Mouse (Mus musculus) lung, adult 2 months (tissue): Measurements from ENCODE around the gene Ntn4. TPM values are rescaled to one million over a fixed set of nuclear protein-coding genes. Genes with fewer than 3 reads are reported as not detected.
A peak's percentile ranks its signal among the peaks of the same experiment; 100 is the strongest.

Experiments used
- DNase-seq: peaks from one replicate; pipeline ENCODE4 v3.0.0; 2022
- H3K4me1 ChIP-seq: fragments of 200-500 bp; 2 replicates; pipeline ENCODE4 v1.6.1; 2011; ENCODE audit warnings: low read length; ENCODE audit not compliant: control insufficient read depth, insufficient read depth
- H3K4me3 ChIP-seq: fragments of 200-500 bp; replicated peaks from 2 replicates; pipeline ENCODE3; 2011; ENCODE audit warnings: low read depth, mild to moderate bottlenecking, control low read depth, low read length; ENCODE audit errors: extremely low read depth
- CTCF ChIP-seq: fragments of 200-500 bp; IDR thresholded peaks from 2 replicates; pipeline ENCODE4 v1.5.1; 2011; ENCODE audit warnings: mild to moderate bottlenecking, low read length, control low read depth; ENCODE audit not compliant: insufficient read depth
- POLR2A ChIP-seq: fragments of 200-500 bp; IDR thresholded peaks from 2 replicates; pipeline ENCODE4 v1.6.1; 2011; ENCODE audit warnings: low read depth, mild to moderate bottlenecking, control low read depth, low read length, borderline replicate concordance; ENCODE audit errors: extremely low read depth
- WGBS: fragments of 180-500 bp; shearing (Covaris S2); methylation state at CpG from one replicate; pipeline ENCODE4 v1.1.7; 2018; 5-methylcytosine and 5-hydroxymethylcytosine counted together
- polyA plus RNA-seq: library from polyadenylated mRNA; depleted of rRNA; stranded (reverse); fragments of >200 nt; gene quantifications from 2 replicates; pipeline ENCODE4 v1.2.3, GENCODE M21; 2012

Gene Ntn4
- polyA plus RNA-seq, 1 experiment: 46.6 TPM

DNA sequence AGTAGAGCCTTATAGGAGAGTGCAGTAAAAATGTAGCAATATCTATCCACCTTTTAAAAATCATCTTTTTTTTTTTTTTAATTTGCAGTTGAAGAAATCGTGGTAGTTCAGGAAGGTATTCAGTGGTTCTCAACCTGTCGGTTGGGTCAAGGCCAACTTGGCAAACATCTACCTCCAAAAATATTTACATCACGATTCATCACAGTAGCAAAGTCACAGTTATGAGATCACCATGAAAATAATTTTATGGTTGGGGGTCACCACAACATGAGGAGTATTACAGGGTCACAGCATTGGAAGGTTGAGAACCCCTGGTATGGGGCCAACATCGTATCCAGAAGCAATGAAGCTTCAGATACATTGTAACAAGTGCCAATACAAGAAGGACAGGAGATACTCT, 55.5 kb downstream of the Ntn4 start:
- peaks cover 2% of the 10 kb centered on the region; the same call in 1 of the 2 replicates for H3K4me1 ChIP-seq
- TF ChIP-seq CTCF: no peak
- TF ChIP-seq POLR2A: no peak
- no peak overlapping the region for H3K4me3 ChIP-seq
- DNase-seq: no peak
- WGBS: 59% methylated on average over 4 of the region's 4 CpGs

DNA sequence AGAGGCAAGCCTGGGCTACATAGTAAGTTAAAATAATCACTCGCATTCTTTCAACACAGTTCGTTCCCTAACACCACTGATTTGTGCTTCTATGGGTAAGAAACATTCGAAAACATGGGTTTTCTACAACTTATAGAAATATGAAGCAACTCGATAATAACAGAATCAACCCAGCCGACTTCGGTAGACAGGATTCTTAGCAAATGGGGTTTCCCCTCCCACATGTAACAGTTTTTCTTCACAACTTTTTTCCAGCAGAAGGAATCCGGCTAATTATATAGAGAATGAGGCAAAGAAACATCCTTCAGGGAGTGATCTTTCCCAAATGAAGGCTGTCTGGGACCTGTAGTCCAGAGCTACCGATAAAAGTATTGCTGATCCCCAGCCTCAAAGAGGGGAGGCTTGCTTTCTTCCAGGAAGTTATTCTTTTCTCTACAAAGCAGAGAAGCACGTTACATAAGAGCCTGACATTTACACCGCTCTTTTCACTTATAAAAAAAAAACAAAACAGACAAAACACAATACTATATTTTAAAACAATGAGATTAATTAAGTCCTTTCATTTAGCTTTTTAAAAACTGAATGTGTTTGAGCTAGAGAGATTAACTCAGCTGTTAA, 57.5 kb downstream of the Ntn4 start:
- TF ChIP-seq POLR2A (no peak), CTCF (no peak)
- 88% methylated on average over 10 of the region's 10 CpGs for WGBS

DNA sequence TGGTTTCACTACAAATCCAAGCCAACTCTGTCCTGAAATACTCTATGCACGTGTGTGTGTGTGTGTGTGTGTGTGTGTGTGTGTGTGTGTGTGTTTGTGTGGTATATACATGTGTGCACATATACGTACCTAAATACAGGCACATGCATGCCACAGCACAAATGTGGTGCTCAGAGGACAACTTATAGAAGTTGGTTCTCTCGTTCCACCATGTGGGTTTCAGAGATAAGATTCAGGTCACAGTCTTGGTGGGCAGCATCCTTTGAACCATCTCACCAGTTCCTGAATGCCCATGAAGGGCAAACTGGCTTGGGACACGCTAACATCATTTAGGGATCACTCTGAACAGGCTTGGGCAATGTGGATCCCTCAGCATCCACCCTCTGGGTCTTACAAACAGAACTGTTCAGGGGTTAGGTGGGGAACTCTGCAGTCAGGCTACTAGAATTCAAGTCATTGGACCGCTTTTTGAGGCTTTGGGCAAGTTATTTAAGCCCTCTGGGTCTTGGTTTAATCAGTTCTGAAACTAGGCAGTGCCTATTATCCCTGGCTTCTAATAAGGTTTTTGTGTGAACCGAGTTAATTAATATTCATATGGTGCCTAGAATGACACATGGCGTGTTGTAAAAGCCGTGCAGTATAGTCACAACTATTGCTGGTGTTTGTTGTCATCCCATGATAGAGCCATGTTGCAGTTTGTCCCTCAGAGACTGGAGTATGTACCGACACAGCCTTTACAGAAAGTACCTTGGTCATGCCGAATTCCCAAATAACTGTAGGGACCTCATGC, 59.4 kb downstream of the Ntn4 start:
- peaks cover 3% of the 10 kb centered on the region; the same call in 1 of the 2 replicates for H3K4me1 ChIP-seq
- TF ChIP-seq CTCF: no peak
- no peak for TF ChIP-seq POLR2A
- 90% methylated on average over 10 of the region's 10 CpGs for WGBS
- H3K4me3 ChIP-seq: no peak overlapping the region
- DNase-seq: no peak

More for the DNA sequence above, 57.5 kb downstream of the Ntn4 start:
- H3K4me1 ChIP-seq: peaks cover 3% of the 10 kb centered on the region; the same call in 1 of the 2 replicates
- H3K4me3 ChIP-seq: no peak overlapping the region
- no peak for DNase-seq

DNA sequence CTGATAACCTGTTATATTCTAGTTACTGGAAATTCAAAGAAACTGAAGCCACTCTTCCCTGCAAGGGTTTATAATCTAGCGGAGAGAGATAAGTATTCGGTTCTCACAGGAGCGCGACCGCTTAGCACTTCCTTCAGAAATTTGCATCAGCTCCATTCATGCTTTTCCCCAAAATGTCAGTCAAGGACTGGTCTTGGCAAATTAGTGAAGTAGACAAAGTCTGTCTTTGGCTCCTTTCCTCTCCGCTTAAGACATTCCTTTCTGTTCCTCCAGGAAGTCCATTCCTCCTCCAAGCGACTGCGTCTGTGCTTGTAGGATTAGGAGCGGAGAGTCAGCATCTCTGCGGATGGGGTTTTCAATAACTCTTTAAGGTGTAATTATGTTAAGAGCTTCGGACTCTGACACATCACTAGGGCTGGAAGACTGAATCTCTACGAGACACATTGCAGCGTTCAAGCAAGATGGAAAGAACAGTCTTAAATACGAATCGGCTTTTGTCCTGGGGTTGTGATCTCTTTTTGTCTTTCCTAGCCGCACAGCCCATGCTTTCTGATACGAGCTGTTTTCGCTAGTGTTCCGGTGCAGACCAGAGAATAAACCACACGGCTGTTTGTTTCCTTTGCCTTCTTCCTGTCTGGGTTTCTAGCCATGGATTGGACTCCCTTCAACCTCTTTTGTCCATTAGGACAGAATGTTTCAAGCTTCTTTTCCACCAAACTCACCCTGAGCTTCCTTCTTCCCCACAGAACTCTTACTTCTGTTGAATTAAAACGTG, 60.3 kb downstream of the Ntn4 start:
- TF ChIP-seq POLR2A: no peak
- TF ChIP-seq CTCF: no peak
- DNase-seq: no peak
- peak overlapping the region; percentile 24 for H3K4me3 ChIP-seq
- H3K4me1 ChIP-seq: peaks cover 3% of the 10 kb centered on the region; the same call in 1 of the 2 replicates
- WGBS: 48% methylated on average over 21 of the region's 21 CpGs

DNA sequence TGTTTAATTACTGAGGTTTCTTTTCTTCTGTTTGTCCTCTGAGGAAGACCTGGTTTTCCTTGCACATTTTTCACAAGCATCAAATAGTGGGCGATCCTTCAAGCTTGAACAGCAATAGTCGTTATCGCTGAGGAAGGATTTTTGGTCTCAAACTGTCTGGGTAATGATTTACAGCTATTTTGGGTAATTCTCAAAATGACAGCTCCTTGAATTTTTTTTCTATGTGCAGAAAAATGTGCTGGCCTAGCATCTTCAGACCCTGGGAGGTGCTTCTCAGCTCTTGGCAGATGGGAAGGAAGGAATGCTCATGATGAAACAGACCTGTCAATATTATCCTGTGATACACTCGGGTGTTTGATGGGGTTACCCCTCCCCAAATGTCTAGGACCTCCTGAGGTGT, 63.5 kb downstream of the Ntn4 start:
- Histone ChIP-seq H3K4me1 (peaks cover 6% of the 10 kb centered on the region; the same call in 1 of the 2 replicates), H3K4me3 (no peak overlapping the region)
- WGBS: 80% methylated on average over 4 of the region's 4 CpGs
- DNase-seq: no peak
- TF ChIP-seq POLR2A (no peak), CTCF (no peak)

DNA sequence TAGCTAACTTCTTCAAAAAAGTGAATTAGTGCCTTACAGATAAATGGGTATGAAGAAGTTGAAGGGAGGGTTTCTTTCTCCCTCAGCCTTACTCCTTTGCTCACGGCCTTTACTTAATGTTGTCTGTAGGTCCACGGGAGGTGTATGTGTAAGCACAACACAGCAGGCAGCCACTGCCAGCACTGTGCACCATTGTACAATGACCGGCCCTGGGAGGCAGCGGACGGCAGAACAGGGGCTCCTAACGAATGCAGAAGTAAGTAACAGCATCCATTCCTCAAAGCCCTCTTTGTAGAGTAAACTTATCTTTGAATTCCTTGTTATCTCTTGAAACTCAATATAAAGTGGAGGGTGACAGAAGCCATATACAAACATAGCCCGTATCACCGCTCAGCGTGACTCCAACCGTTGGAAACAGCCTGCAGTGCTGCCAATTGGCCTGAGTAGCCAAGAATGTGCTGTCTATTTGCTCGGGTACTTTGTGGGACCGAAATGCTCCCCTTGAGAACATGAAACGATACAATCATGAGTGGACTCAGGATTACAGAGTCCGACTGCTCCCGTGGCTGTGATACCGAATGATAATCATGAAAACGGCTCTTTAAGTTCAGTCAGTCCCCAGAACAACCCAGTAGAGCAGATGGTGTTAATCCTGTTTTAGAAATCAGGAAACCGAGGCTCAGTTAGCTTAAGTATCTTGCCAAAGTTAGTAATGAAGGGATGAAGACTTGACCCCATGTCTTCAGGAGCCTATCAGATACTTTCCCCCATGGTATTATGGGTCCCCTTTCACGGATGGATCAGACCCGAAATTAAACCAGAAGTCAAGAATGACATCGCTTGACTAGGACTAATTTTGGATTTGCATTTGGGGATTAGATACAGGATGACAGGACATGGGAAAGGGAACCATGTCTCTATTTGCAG, 66.9 kb downstream of the Ntn4 start:
- H3K4me3 ChIP-seq: no peak overlapping the region
- 0 out of 2 replicates have a peak, but pooled peaks cover 2% of the 10 kb centered on the region for H3K4me1 ChIP-seq
- no peak for DNase-seq
- WGBS: 46% methylated on average over 21 of the region's 21 CpGs
- TF ChIP-seq POLR2A (no peak), CTCF (no peak)

DNA sequence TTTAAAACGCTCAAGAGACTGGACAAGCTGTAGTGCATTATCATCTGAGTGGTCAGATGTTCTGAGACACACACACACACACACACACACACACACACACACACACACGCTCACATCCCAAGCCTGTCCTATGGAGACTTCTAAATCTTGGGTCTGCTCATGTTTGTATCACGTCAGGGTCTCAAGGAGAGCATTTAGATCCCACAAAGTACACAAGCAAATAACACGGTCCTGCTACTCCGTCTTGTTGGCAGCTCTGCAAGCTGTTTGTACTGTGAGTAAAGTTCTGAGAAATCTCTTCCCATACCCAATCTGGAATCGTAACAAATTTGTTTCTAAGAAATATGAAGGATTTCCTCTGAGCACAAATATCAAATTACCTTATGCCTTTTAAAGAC, 67.6 kb downstream of the Ntn4 start:
- no peak overlapping the region for H3K4me3 ChIP-seq
- 46% methylated on average over 6 of the region's 6 CpGs for WGBS
- 0 out of 2 replicates have a peak, but pooled peaks cover 2% of the 10 kb centered on the region for H3K4me1 ChIP-seq
- no peak for DNase-seq
- TF ChIP-seq POLR2A (no peak), CTCF (no peak)

DNA sequence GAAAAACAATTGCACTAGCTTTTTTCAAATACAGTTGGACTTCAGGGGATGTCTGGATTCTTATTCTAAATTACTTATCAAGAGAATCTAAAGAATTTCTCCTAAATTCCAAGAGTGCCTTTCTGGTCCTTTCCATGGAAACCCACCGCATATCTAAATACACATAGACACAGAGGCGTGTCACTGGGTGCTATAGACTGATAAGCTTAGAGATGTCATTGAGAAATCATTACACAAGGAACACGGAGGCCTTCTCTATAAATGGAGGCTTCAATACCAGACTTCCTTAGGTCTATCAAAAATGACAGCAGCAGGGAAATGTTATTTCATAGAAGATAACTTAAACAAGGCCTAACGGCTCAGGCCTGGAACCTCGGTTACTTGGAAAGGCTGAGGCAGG, 68.0 kb downstream of the Ntn4 start:
- 72% methylated on average over 5 of the region's 5 CpGs for WGBS
- Histone ChIP-seq H3K4me3 (no peak overlapping the region), H3K4me1 (0 out of 2 replicates have a peak, but pooled peaks cover 2% of the 10 kb centered on the region)
- DNase-seq: no peak
- no peak for TF ChIP-seq CTCF
- no peak for TF ChIP-seq POLR2A
